Mouse (Mus musculus) stomach, embryonic 14.5 days (tissue): ENCODE results near the gene Olfr1341. TPM values are rescaled to one million over a fixed set of nuclear protein-coding genes. Genes with fewer than 3 reads are reported as not detected.

Experiments used
- ATAC-seq: fragments of 200-750 bp; cut with Nextera tagmentation; 2 replicates; pipeline ENCODE4 v1.8.0; 2017; ENCODE audit warnings: low read depth, moderate TSS enrichment; ENCODE audit not compliant: insufficient number of reproducible peaks, insufficient read depth, low FRiP score
- H3K27ac ChIP-seq: fragments of 300-500 bp; sonication (generic); 2 replicates; pipeline ENCODE4 v1.5.1; 2014; ENCODE audit warnings: mild to moderate bottlenecking, low read length, moderate library complexity, mixed read lengths
- H3K27me3 ChIP-seq: fragments of 300-500 bp; sonication (generic); 2 replicates; pipeline ENCODE4 v1.6.1; 2014; ENCODE audit warnings: low read length, control low read depth, mixed read lengths; ENCODE audit not compliant: control insufficient read depth, insufficient read depth
- H3K36me3 ChIP-seq: fragments of 300-500 bp; sonication (generic); 2 replicates; pipeline ENCODE4 v1.6.1; 2014; ENCODE audit warnings: mild to moderate bottlenecking, control low read depth, low read length, moderate library complexity, mixed read lengths; ENCODE audit not compliant: control insufficient read depth, insufficient read depth
- H3K4me1 ChIP-seq: fragments of 300-500 bp; sonication (generic); 2 replicates; pipeline ENCODE4 v1.6.1; 2014; ENCODE audit warnings: low read length, control low read depth, mixed read lengths; ENCODE audit not compliant: control insufficient read depth, insufficient read depth
- H3K4me2 ChIP-seq: fragments of 300-500 bp; sonication (generic); replicated peaks from 2 replicates; pipeline ENCODE4 v1.6.1; 2014; ENCODE audit warnings: low read depth, low read length, control low read depth
- H3K4me3 ChIP-seq: fragments of 300-500 bp; sonication (generic); 2 replicates; pipeline ENCODE4 v1.5.1; 2014; ENCODE audit warnings: low read depth, low read length, control low read depth
- H3K9ac ChIP-seq: fragments of 300-500 bp; sonication (generic); replicated peaks from 2 replicates; pipeline ENCODE4 v1.6.1; 2014; ENCODE audit warnings: low read depth, mild to moderate bottlenecking, control low read depth, low read length, moderate library complexity, mixed read lengths
- H3K9me3 ChIP-seq: fragments of 300-500 bp; sonication (generic); 2 replicates; pipeline ENCODE4 v1.6.1; 2016; ENCODE audit warnings: low read depth, low read length, control low read depth; ENCODE audit not compliant: control insufficient read depth
- WGBS: fragments of 180-500 bp; shearing (Covaris S2); extraction: QIAGEN DNeasy Blood & Tissue Kit; methylation state at CpG from one replicate; pipeline ENCODE4 v1.1.7; 2014; 5-methylcytosine and 5-hydroxymethylcytosine counted together
- polyA plus RNA-seq: library from polyadenylated mRNA; unstranded; fragments of >200 nt; fragmentation: Nextera tagmentation; extraction: Ambion mirVana; gene quantifications from 2 replicates; pipeline ENCODE4 v1.2.1, GENCODE M21; 2014

Olfr1341 gene
- polyA plus RNA-seq, 1 experiment from 2014 or later, result not detected

DNA sequence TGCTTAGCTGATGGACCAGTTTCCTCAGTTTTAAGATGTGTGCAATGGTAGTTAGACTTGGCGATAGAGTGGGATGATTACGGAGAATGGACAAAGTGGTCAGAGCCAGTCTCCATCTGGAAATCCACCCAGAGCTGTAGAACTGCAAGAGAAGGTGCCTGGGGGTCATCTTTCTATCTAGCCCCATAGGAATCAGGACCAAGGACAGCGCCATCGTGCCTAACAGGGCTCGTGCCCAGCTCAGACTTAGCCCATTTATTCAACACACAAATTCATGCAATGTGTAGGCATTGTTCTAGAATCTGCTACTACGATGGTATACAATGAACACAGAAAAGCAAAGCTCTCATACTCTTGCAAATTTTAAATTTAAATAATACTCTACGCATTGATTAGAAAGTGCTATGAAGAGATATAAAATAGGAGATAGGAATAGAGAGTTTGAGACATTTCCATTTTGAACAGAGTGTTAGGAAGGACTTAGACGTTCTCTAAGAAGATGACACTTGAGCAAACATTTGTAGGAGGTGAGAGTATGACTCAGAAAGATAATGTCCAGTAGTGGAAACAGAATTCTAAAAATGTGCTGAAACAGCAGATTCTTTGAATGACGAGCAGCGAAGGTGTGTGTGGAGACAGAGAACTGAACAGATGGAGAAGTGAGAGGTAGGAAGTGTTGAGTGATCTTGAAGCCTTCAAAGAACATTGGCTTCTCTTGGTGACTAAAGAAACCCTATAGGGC, 18.6 kb downstream of the Olfr1341 start:
- ATAC-seq, result no peak
- H3K27me3 ChIP-seq, result no peaks in the 10 kb centered on the region
- H3K9ac ChIP-seq, result no peak overlapping the region
- no peaks in the 10 kb centered on the region for H3K4me1 ChIP-seq
- 52% methylated on average over 10 of the region's 10 CpGs for WGBS
- no peak overlapping the region for H3K27ac ChIP-seq
- no peak overlapping the region for H3K4me3 ChIP-seq
- no peaks in the 10 kb centered on the region for H3K36me3 ChIP-seq
- H3K9me3 ChIP-seq, result no peaks in the 10 kb centered on the region
- no peak overlapping the region for H3K4me2 ChIP-seq

GRCm38 (mm10) chr4:118731875-118732274, 28.6 kb downstream of the Olfr1341 start, which contains the start of gene Olfr1339:
Olfr1339 (plus strand) TSS chr4:118732175.
- WGBS, result 90% methylated on average over 1 of the region's 1 CpGs
- Histone ChIP-seq H3K9ac (no peak within 1 kb of the TSS), H3K4me3 (no peak within 1 kb of the TSS), H3K9me3 (no peaks in the 10 kb centered on the region), H3K27me3 (no peaks in the 10 kb centered on the region), H3K4me1 (no peaks in the 10 kb centered on the region), H3K4me2 (no peak within 1 kb of the TSS), H3K36me3 (no peaks in the 10 kb centered on the region), H3K27ac (no peak within 1 kb of the TSS)
- no peak for ATAC-seq

DNA sequence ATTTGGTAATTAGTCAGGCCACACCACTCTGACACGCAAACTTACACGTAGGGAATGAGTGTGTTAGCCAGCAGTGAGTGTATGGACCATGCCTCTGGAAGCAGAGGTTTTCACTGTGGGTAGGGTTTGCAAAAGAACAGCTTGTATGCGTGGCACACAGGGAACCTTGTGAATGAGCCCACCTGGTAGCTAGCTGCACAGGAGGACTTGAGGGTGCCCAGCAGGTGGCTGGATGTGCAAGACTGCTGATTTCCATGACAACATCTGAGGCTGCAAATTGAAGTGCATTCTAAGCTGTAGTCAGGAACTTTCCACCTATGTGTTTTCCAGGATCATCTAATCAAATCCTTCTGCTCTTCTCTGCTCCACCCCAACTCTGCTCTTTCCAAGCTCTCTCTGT, 36.3 kb downstream of the Olfr1341 start:
- WGBS, result 70% methylated on average over 3 of the region's 3 CpGs
- ATAC-seq, result no peak

GRCm38 (mm10) chr4:118740988-118741698, 37.8 kb downstream of the Olfr1341 start:
- Histone ChIP-seq H3K4me2 (no peak overlapping the region), H3K27ac (no peak overlapping the region), H3K4me1 (no peaks in the 10 kb centered on the region), H3K4me3 (no peak overlapping the region), H3K36me3 (no peaks in the 10 kb centered on the region), H3K9ac (no peak overlapping the region), H3K9me3 (no peaks in the 10 kb centered on the region; the same call in 1 of the 2 replicates), H3K27me3 (no peaks in the 10 kb centered on the region)
- no peak for ATAC-seq
- 9% methylated on average over 11 of the region's 11 CpGs for WGBS

More for the DNA sequence above, 36.3 kb downstream of the Olfr1341 start:
- Histone ChIP-seq H3K4me2 (no peak overlapping the region), H3K36me3 (no peaks in the 10 kb centered on the region), H3K4me1 (no peaks in the 10 kb centered on the region), H3K9ac (no peak overlapping the region), H3K9me3 (no peaks in the 10 kb centered on the region), H3K27me3 (no peaks in the 10 kb centered on the region), H3K27ac (no peak overlapping the region), H3K4me3 (no peak overlapping the region)

- ATAC-seq, result no peak
- no peaks in the 10 kb centered on the region for H3K27me3 ChIP-seq
- H3K36me3 ChIP-seq, result no peaks in the 10 kb centered on the region
- WGBS, result 13% methylated on average over 16 of the region's 16 CpGs
- no peak overlapping the region for H3K27ac ChIP-seq
- no peak overlapping the region for H3K9ac ChIP-seq
- no peak overlapping the region for H3K4me3 ChIP-seq
- H3K4me1 ChIP-seq, result no peaks in the 10 kb centered on the region
- H3K4me2 ChIP-seq, result no peak overlapping the region
- H3K9me3 ChIP-seq, result no peaks in the 10 kb centered on the region; the same call in 1 of the 2 replicates
Measured at GRCm38 (mm10) chr4:118741881-118742280, 38.6 kb downstream of the Olfr1341 start.

- no peak within 1 kb of the TSS for H3K27ac ChIP-seq
- H3K4me3 ChIP-seq, result no peak within 1 kb of the TSS
- no peaks in the 10 kb centered on the region for H3K27me3 ChIP-seq
- no peak within 1 kb of the TSS for H3K4me2 ChIP-seq
- no peaks in the 10 kb centered on the region for H3K9me3 ChIP-seq
- no peak for ATAC-seq
- no peaks in the 10 kb centered on the region for H3K36me3 ChIP-seq
- H3K4me1 ChIP-seq, result no peaks in the 10 kb centered on the region
- H3K9ac ChIP-seq, result no peak within 1 kb of the TSS
- 73% methylated on average over 1 of the region's 1 CpGs for WGBS
Measured at GRCm38 (mm10) chr4:118758637-118759036, 55.3 kb downstream of the Olfr1341 start, which contains the start of gene Olfr1338. Olfr1338 (minus strand) TSS chr4:118758737.

Other genes starting within 250 kb of the Olfr1341 start
- 0.36 and 0.52 TPM in 2 replicates for gene Mpl, start 246.0 kb upstream of the Olfr1341 start, polyA plus RNA-seq
- gene Tie1, start 213.5 kb upstream of the Olfr1341 start, polyA plus RNA-seq, result 16.4 and 18.5 TPM in 2 replicates
- gene 2610528J11Rik, start 176.5 kb upstream of the Olfr1341 start, polyA plus RNA-seq, result 17.9 and 18.3 TPM in 2 replicates
- gene Tmem125, start 159.5 kb upstream of the Olfr1341 start, polyA plus RNA-seq, result 5.0 and 6.5 TPM in 2 replicates
- gene Cfap57, start 82.7 kb upstream of the Olfr1341 start, polyA plus RNA-seq, result 0.19 and 0.20 TPM in 2 replicates
- 137 and 147 TPM in 2 replicates for gene Ebna1bp2, start 82.7 kb upstream of the Olfr1341 start, polyA plus RNA-seq
- gene Olfr62, start 44.6 kb upstream of the Olfr1341 start, polyA plus RNA-seq, result not detected in 2 replicates
- gene Olfr1342, start 10.8 kb upstream of the Olfr1341 start, polyA plus RNA-seq, result not detected in 2 replicates
- not detected in 2 replicates for gene Olfr1340, start 16.6 kb downstream of the Olfr1341 start, polyA plus RNA-seq
- not detected in 2 replicates for gene Olfr1339, start 28.7 kb downstream of the Olfr1341 start, polyA plus RNA-seq
- not detected in 2 replicates for gene Olfr1338, start 55.2 kb downstream of the Olfr1341 start, polyA plus RNA-seq
- not detected in 2 replicates for gene Olfr1337, start 79.1 kb downstream of the Olfr1341 start, polyA plus RNA-seq
- gene Olfr1335, start 106.4 kb downstream of the Olfr1341 start, polyA plus RNA-seq, result not detected in 2 replicates
- gene Olfr1333, start 132.8 kb downstream of the Olfr1341 start, polyA plus RNA-seq, result not detected in 2 replicates
- gene Olfr1331, start 161.1 kb downstream of the Olfr1341 start, polyA plus RNA-seq, result not detected in 2 replicates
- gene Olfr1330, start 185.1 kb downstream of the Olfr1341 start, polyA plus RNA-seq, result not detected in 2 replicates
- gene Olfr1329, start 213.9 kb downstream of the Olfr1341 start, polyA plus RNA-seq, result not detected in 2 replicates
- gene Olfr1328, start 235.1 kb downstream of the Olfr1341 start, polyA plus RNA-seq, result not detected in 2 replicates